Mouse (Mus musculus) retina, adult 2 months (tissue): Measurements from ENCODE around the gene Tnfsf15.

Source experiments
- DNase-seq: peaks from one replicate; pipeline ENCODE4 v3.0.0-alpha.2; 2012; ENCODE audit warnings: low read depth, low spot score

The Tnfsf15 gene

GRCm38 (mm10) chr4:63742101-63742500 lies 2.8 kb downstream of the Tnfsf15 start:
- no peak for DNase-seq

GRCm38 (mm10) chr4:63740761-63741160 lies 4.2 kb downstream of the Tnfsf15 start:
- no peak for DNase-seq

- no peak for DNase-seq
These were observed 4.9 kb downstream of the Tnfsf15 start for GRCm38 (mm10) chr4:63740001-63740400.

GRCm38 (mm10) chr4:63739524-63739923 lies 5.4 kb downstream of the Tnfsf15 start:
- DNase-seq = no peak

- DNase-seq = no peak
These were observed 6.4 kb downstream of the Tnfsf15 start for GRCm38 (mm10) chr4:63738364-63738997.

- DNase-seq = no peak
These were observed 13.6 kb downstream of the Tnfsf15 start for GRCm38 (mm10) chr4:63731299-63731698.

GRCm38 (mm10) chr4:63726727-63727126 lies 18.2 kb downstream of the Tnfsf15 start:
- DNase-seq = no peak

- DNase-seq = no peak
These were observed 18.9 kb downstream of the Tnfsf15 start for GRCm38 (mm10) chr4:63725981-63726380.

- DNase-seq = no peak
These were observed 26.8 kb downstream of the Tnfsf15 start for GRCm38 (mm10) chr4:63717922-63718643.

GRCm38 (mm10) chr4:63711886-63712285 lies 33.0 kb downstream of the Tnfsf15 start:
- DNase-seq = no peak

GRCm38 (mm10) chr4:63710431-63711220 lies 34.3 kb downstream of the Tnfsf15 start:
- no peak for DNase-seq

GRCm38 (mm10) chr4:63706279-63706971 lies 38.5 kb downstream of the Tnfsf15 start:
- no peak for DNase-seq

- DNase-seq = no peak
These were observed 40.7 kb downstream of the Tnfsf15 start for GRCm38 (mm10) chr4:63704232-63704631.

- no peak for DNase-seq
These were observed 41.2 kb downstream of the Tnfsf15 start for GRCm38 (mm10) chr4:63703686-63704085.

GRCm38 (mm10) chr4:63702006-63702704 lies 42.8 kb downstream of the Tnfsf15 start:
- DNase-seq = no peak

- DNase-seq = no peak
These were observed 45.2 kb downstream of the Tnfsf15 start for GRCm38 (mm10) chr4:63699749-63700148.

- no peak for DNase-seq
These were observed 48.0 kb downstream of the Tnfsf15 start for GRCm38 (mm10) chr4:63696921-63697320.

GRCm38 (mm10) chr4:63692351-63692750 lies 52.6 kb downstream of the Tnfsf15 start:
- no peak for DNase-seq

- DNase-seq = no peak
These were observed 57.5 kb downstream of the Tnfsf15 start for GRCm38 (mm10) chr4:63687429-63687828.

- DNase-seq = peak; percentile 22
These were observed 58.8 kb downstream of the Tnfsf15 start for GRCm38 (mm10) chr4:63686157-63686556.

GRCm38 (mm10) chr4:63685253-63685525 lies 59.7 kb downstream of the Tnfsf15 start:
- no peak for DNase-seq
